Mouse (Mus musculus) CH12.LX (cell line): Measurements from ENCODE around the gene Cryab. TPM values are rescaled to one million over a fixed set of nuclear protein-coding genes. Genes with fewer than 3 reads are reported as not detected.

Source experiments
- DNase-seq: peaks from one replicate; pipeline ENCODE4 v3.0.0-alpha.2; 2013; ENCODE audit errors: extremely low read depth
- H3K27ac ChIP-seq: 2 replicates; pipeline ENCODE4 v1.5.1; 2012; ENCODE audit warnings: low read depth, mild to moderate bottlenecking, control low read depth, moderate library complexity; ENCODE audit not compliant: insufficient read depth
- H3K27me3 ChIP-seq: replicated peaks from 2 replicates; pipeline ENCODE3; 2012; ENCODE audit warnings: inconsistent platforms
- H3K36me3 ChIP-seq, 2 experiments: replicated peaks in 1 of 2; 2 replicates each; pipeline versions ENCODE3 to v1.6.1; 2012; ENCODE audit warnings: inconsistent platforms in 1 of 2, low read length in 1 of 2, mild to moderate bottlenecking in 1 of 2, mixed read lengths in 1 of 2, moderate library complexity in 1 of 2; ENCODE audit not compliant: control insufficient read depth in 1 of 2, insufficient read depth in 1 of 2
- H3K4me1 ChIP-seq, 2 experiments: 2 replicates each; pipeline ENCODE4 v1.6.1; 2012; ENCODE audit warnings: inconsistent platforms in 1 of 2, moderate library complexity in 1 of 2; ENCODE audit not compliant: insufficient read depth in 2 of 2, control insufficient read depth in 1 of 2
- H3K4me2 ChIP-seq: 2 replicates; pipeline ENCODE4 v1.6.1; 2012; ENCODE audit warnings: low read depth, mild to moderate bottlenecking, control low read depth; ENCODE audit not compliant: poor library complexity, insufficient read depth, severe bottlenecking
- H3K4me3 ChIP-seq, 3 experiments: fragments of 150-350 bp in 1 of 3; sonication (generic) in 1 of 3; replicated peaks in 1 of 3; 2 replicates each; pipeline versions ENCODE3 to v1.5.1; 2011 to 2012; ENCODE audit warnings: low read depth in 2 of 3, low read length in 2 of 3, mild to moderate bottlenecking in 2 of 3, moderate library complexity in 2 of 3, control low read depth in 1 of 3, improper control_type of control experiment in 1 of 3, inconsistent platforms in 1 of 3, mixed read lengths in 1 of 3; ENCODE audit not compliant: poor library complexity in 1 of 3
- H3K79me2 ChIP-seq: replicated peaks from 2 replicates; pipeline ENCODE4 v1.6.1; 2012; ENCODE audit warnings: mild to moderate bottlenecking, moderate library complexity; ENCODE audit not compliant: control insufficient read depth, poor library complexity, insufficient read depth, severe bottlenecking; ENCODE audit errors: extremely low read depth
- H3K9ac ChIP-seq: 2 replicates; pipeline ENCODE4 v1.6.1; 2012; ENCODE audit warnings: low read depth, mild to moderate bottlenecking, control low read depth, moderate library complexity; ENCODE audit not compliant: insufficient read depth
- H3K9me3 ChIP-seq: replicated peaks from 2 replicates; pipeline ENCODE3; 2012; ENCODE audit warnings: low read length, inconsistent platforms, mixed read lengths
- CHD2 ChIP-seq: IDR thresholded peaks from 2 replicates; pipeline ENCODE4 v1.6.1; 2011; ENCODE audit warnings: low read length, improper control_type of control experiment
- E2F4 ChIP-seq: IDR thresholded peaks from 2 replicates; pipeline ENCODE4 v1.6.1; 2011; ENCODE audit warnings: low read depth, low read length, improper control_type of control experiment; ENCODE audit not compliant: insufficient replicate concordance
- EP300 ChIP-seq: IDR thresholded peaks from 2 replicates; pipeline ENCODE4 v1.6.1; 2011; ENCODE audit warnings: low read length, improper control_type of control experiment
- ETS1 ChIP-seq: conservative IDR thresholded peaks from 2 replicates; pipeline ENCODE4 v1.6.1; 2012; ENCODE audit warnings: low read depth, mild to moderate bottlenecking, inconsistent platforms, low read length, improper control_type of control experiment, moderate library complexity
- GABPA ChIP-seq: IDR thresholded peaks from 2 replicates; pipeline ENCODE4 v1.6.1; 2012; ENCODE audit warnings: low read depth, low read length, improper control_type of control experiment, inconsistent platforms; ENCODE audit not compliant: insufficient replicate concordance
- IRF4 ChIP-seq: IDR thresholded peaks from 2 replicates; pipeline ENCODE4 v1.6.1; 2014; ENCODE audit warnings: low read depth, mild to moderate bottlenecking, inconsistent platforms, low read length, improper control_type of control experiment
- JUN ChIP-seq: IDR thresholded peaks from 2 replicates; pipeline ENCODE4 v1.6.1; 2011; ENCODE audit warnings: low read depth, mild to moderate bottlenecking, low read length, improper control_type of control experiment, moderate library complexity; ENCODE audit not compliant: insufficient read depth
- MAZ ChIP-seq: IDR thresholded peaks from 2 replicates; pipeline ENCODE4 v1.6.1; 2012; ENCODE audit warnings: low read depth, mild to moderate bottlenecking, inconsistent platforms, low read length, improper control_type of control experiment, moderate library complexity
- MXI1 ChIP-seq: IDR thresholded peaks from 2 replicates; pipeline ENCODE4 v1.6.1; 2011; ENCODE audit warnings: mild to moderate bottlenecking, low read depth, low read length, improper control_type of control experiment
- MYC ChIP-seq: IDR thresholded peaks from 2 replicates; pipeline ENCODE4 v1.6.1; 2011; ENCODE audit warnings: low read depth, mild to moderate bottlenecking, improper control_type of control experiment, low read length
- NRF1 ChIP-seq: IDR thresholded peaks from 2 replicates; pipeline ENCODE4 v1.6.1; 2014; ENCODE audit warnings: low read depth, mild to moderate bottlenecking, inconsistent platforms, low read length, improper control_type of control experiment, moderate library complexity
- POLR2A ChIP-seq: IDR thresholded peaks from 2 replicates; pipeline ENCODE4 v1.6.1; 2011; ENCODE audit warnings: low read depth, mild to moderate bottlenecking, improper control_type of control experiment, low read length
- POLR2AphosphoS2 ChIP-seq: IDR thresholded peaks from 2 replicates; pipeline ENCODE4 v1.6.1; 2011; ENCODE audit warnings: low read depth, low read length, improper control_type of control experiment
- RAD21 ChIP-seq: IDR thresholded peaks from 2 replicates; pipeline ENCODE4 v1.6.1; 2011; ENCODE audit warnings: low read depth, mild to moderate bottlenecking, low read length, improper control_type of control experiment, moderate library complexity
- TBP ChIP-seq: conservative IDR thresholded peaks from 2 replicates; pipeline ENCODE4 v1.6.1; 2011; ENCODE audit warnings: low read depth, low read length, improper control_type of control experiment
- TCF12 ChIP-seq: IDR thresholded peaks from 2 replicates; pipeline ENCODE4 v1.6.1; 2014; ENCODE audit warnings: low read depth, mild to moderate bottlenecking, inconsistent platforms, low read length, improper control_type of control experiment
- UBTF ChIP-seq: IDR thresholded peaks from 2 replicates; pipeline ENCODE4 v1.6.1; 2012; ENCODE audit warnings: low read depth, mild to moderate bottlenecking, inconsistent platforms, low read length, improper control_type of control experiment, moderate library complexity
- USF1 ChIP-seq: IDR thresholded peaks from 2 replicates; pipeline ENCODE4 v1.6.1; 2014; ENCODE audit warnings: low read depth, mild to moderate bottlenecking, inconsistent platforms, low read length, improper control_type of control experiment
- USF2 ChIP-seq: conservative IDR thresholded peaks from 2 replicates; pipeline ENCODE4 v1.6.1; 2011; ENCODE audit warnings: low read depth, low read length, improper control_type of control experiment
- ZKSCAN1 ChIP-seq: IDR thresholded peaks from 2 replicates; pipeline ENCODE4 v1.6.1; 2012; ENCODE audit warnings: low read depth, inconsistent platforms, low read length, improper control_type of control experiment, borderline replicate concordance
- ZNF384 ChIP-seq: IDR thresholded peaks from 2 replicates; pipeline ENCODE4 v1.6.1; 2012; ENCODE audit warnings: low read depth, low read length, improper control_type of control experiment, inconsistent platforms
- dilution Hi-C: fragments of 300-500 bp; cut with MboI; formaldehyde crosslinking; loops from 2 replicates; pipeline ENCODE4 v1.14.3; 2020; ENCODE audit warnings: low sequenced_read_pairs; ENCODE audit not compliant: extremely low pct_unique_long_range_greater_than_20kb, extremely low pct_ligation_motif_present
- in situ Hi-C: fragments of 300-500 bp; cut with MboI; formaldehyde crosslinking; loops from 3 replicates; pipeline ENCODE4 v1.14.3; 2019; ENCODE audit warnings: low sequenced_read_pairs, low pct_ligation_motif_present, low pct_unique_long_range_greater_than_20kb, mixed read lengths
- polyA plus RNA-seq: library from polyadenylated mRNA; unstranded; fragments of >175 nt; gene quantifications from 2 replicates; pipeline ENCODE4 v1.2.1, GENCODE M21; 2012; ENCODE audit warnings: low read depth; ENCODE audit not compliant: insufficient read length
- total RNA-seq, 2 experiments: library from RNA; depleted of rRNA; stranded (reverse); fragments of 300-350 nt in 1 of 2; fragments of >200 nt in 1 of 2; gene quantifications; 2 replicates each; pipeline ENCODE4 v1.2.3; 2012 to 2014

Gene Cryab
- total and polyA plus RNA-seq, 3 experiments = not detected

DNA sequence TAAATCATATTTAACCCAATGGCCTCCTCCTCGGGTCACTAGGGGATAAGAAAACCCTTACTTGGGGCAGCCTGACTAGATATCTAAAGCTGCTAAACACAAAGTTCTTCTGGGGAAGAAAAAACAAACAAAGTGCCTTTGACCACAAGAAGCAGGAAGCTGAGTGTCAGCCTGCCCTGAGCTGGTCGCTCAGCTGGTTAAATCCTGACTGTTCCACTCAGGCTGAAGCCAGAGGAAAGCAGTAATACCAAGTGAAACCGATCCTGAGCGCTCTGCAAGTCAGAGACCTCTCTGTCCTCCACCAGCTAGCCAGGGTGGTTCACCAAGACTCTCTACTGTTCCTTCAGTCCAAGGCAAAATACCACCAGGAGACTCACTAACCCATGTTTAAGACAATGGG, 21.5 kb upstream of the Cryab start:
- in situ Hi-C loops (no loop called here), dilution Hi-C loops (no loop called here)
- Histone ChIP-seq H3K9me3 (no peaks in the 10 kb centered on the region), H3K27me3 (no peaks in the 10 kb centered on the region), H3K27ac (no peak overlapping the region), H3K9ac (no peak overlapping the region), H3K4me3 (no peak overlapping the region), H3K4me2 (no peak overlapping the region), H3K79me2 (no peaks in the 10 kb centered on the region), H3K36me3 (no peaks in the 10 kb centered on the region), H3K4me1 (peaks cover 0 to 7% of the 10 kb centered on the region in 2 experiments; a peak in 2 of 4 replicates)
- no peak for TF ChIP-seq USF2
- no peak for TF ChIP-seq GABPA
- TF ChIP-seq POLR2AphosphoS2 = no peak
- TF ChIP-seq TCF12 = no peak
- TF ChIP-seq USF1 = no peak
- TF ChIP-seq EP300 = no peak
- TF ChIP-seq RAD21 = no peak
- TF ChIP-seq MAZ = no peak
- TF ChIP-seq POLR2A = no peak
- no peak for TF ChIP-seq ETS1
- no peak for TF ChIP-seq ZKSCAN1
- TF ChIP-seq UBTF = no peak
- no peak for TF ChIP-seq JUN
- no peak for TF ChIP-seq E2F4
- TF ChIP-seq IRF4 = no peak
- TF ChIP-seq TBP = no peak
- TF ChIP-seq MXI1 = no peak
- no peak for TF ChIP-seq ZNF384
- DNase-seq = no peak

DNA sequence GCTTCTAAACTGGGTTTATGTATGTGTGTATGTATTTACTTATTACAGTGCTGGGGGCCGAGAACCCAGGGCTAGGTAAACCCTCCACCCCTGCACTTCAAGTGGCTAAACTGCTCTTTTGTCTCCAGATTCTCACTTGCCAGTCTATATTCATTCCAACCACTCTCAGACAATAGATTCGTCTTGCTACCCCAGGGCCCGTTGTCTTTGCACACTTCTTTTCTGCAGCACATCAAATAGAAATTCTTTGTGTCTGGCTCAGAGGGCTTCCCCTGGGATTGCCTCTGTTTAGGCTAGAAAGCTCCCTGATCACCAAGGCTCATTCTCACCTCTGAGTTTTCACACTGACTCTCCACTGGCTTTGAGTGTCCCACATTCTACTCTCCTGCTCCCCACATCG, 18.6 kb upstream of the Cryab start:
- no peaks in the 10 kb centered on the region for H3K9me3 ChIP-seq
- peaks cover 0 to 4% of the 10 kb centered on the region in 2 experiments; a peak in 2 of 4 replicates for H3K4me1 ChIP-seq
- no peak overlapping the region for H3K4me2 ChIP-seq
- no peaks in the 10 kb centered on the region for H3K36me3 ChIP-seq
- in situ Hi-C loops = no loop called here
- H3K79me2 ChIP-seq = no peaks in the 10 kb centered on the region
- H3K27me3 ChIP-seq = peaks cover 2% of the 10 kb centered on the region
- H3K27ac ChIP-seq = no peak overlapping the region
- TF ChIP-seq RAD21 (no peak), NRF1 (no peak), MYC (no peak), TCF12 (no peak), CHD2 (no peak), ETS1 (no peak), MAZ (no peak)
- dilution Hi-C loops = no loop called here
- no peak overlapping the region for H3K9ac ChIP-seq
- H3K4me3 ChIP-seq = no peak overlapping the region
- no peak for DNase-seq
